Mouse (Mus musculus) embryonic facial prominence, embryonic 12.5 days (tissue): ENCODE measurements around the gene Ubqln1. TPM values are rescaled to one million over a fixed set of nuclear protein-coding genes. Genes with fewer than 3 reads are reported as not detected.

Source experiments
- ATAC-seq: fragments of 200-750 bp; cut with Nextera tagmentation; 2 replicates; pipeline ENCODE4 v1.8.0; 2017; ENCODE audit not compliant: insufficient number of reproducible peaks, insufficient read depth, low FRiP score, low TSS enrichment
- H3K27ac ChIP-seq: fragments of 300-500 bp; sonication (generic); 2 replicates; pipeline ENCODE4 v1.5.1; 2016; ENCODE audit warnings: mild to moderate bottlenecking
- H3K27me3 ChIP-seq: fragments of 300-500 bp; sonication (generic); 2 replicates; pipeline ENCODE4 v1.6.1; 2016; ENCODE audit warnings: mild to moderate bottlenecking, moderate library complexity
- H3K36me3 ChIP-seq: fragments of 300-500 bp; sonication (generic); 2 replicates; pipeline ENCODE4 v1.6.1; 2016; ENCODE audit warnings: mild to moderate bottlenecking
- H3K4me1 ChIP-seq: fragments of 300-500 bp; sonication (generic); 2 replicates; pipeline ENCODE4 v1.6.1; 2016
- H3K4me2 ChIP-seq: fragments of 300-500 bp; sonication (generic); replicated peaks from 2 replicates; pipeline ENCODE4 v1.6.1; 2016; ENCODE audit warnings: mild to moderate bottlenecking, moderate library complexity
- H3K4me3 ChIP-seq: fragments of 300-500 bp; sonication (generic); 2 replicates; pipeline ENCODE4 v1.5.1; 2016; ENCODE audit warnings: mild to moderate bottlenecking
- H3K9ac ChIP-seq: fragments of 300-500 bp; sonication (generic); 2 replicates; pipeline ENCODE4 v1.6.1; 2016; ENCODE audit warnings: mild to moderate bottlenecking, moderate library complexity
- H3K9me3 ChIP-seq: fragments of 300-500 bp; sonication (generic); 2 replicates; pipeline ENCODE4 v1.6.1; 2016; ENCODE audit warnings: mild to moderate bottlenecking, moderate library complexity
- WGBS: fragments of 180-500 bp; shearing (Covaris S2); methylation state at CpG from one replicate; pipeline ENCODE4 v1.1.7; 2016; 5-methylcytosine and 5-hydroxymethylcytosine counted together
- polyA plus RNA-seq: library from polyadenylated mRNA; unstranded; fragments of >200 nt; fragmentation: Nextera tagmentation; extraction: Ambion mirVana; gene quantifications from 2 replicates; pipeline ENCODE4 v1.2.1, GENCODE M21; 2016

Ubqln1 gene
- polyA plus RNA-seq, 1 experiment from 2014 or later, result 132 TPM

DNA sequence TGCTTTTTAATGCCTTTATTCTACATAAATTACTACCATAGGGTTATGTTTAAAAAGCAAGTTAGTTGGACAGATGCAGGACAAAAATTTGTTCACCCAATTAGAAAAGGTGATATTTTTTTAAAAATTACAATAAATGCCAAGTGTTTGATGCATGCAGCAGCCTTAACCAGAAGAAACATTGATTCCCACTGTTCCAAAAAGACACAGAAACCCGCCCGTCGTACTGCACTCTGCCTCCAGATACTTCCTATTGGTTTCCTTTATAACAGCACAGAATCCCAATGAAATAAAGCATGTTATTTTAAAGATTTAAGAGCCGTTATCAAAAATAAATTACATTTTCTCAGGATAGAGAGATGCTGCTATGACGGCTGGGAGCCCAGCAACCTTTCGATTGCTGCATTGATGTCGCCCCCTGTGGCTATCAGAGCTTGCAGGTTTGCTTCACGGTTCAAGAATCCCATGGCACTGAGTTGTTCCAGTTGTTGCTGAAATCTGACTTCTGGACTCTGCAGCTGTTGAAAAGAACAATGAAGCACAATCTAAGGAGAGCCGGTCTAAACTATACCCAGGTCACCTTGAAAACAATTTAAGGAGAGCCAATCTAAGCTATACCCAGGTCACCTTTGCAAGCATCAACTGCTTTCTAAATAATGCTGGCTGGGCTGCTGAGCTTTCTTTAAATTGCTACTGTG is 37.8 kb downstream of the Ubqln1 start:
- Histone ChIP-seq H3K27me3 (no peaks in the 10 kb centered on the region), H3K27ac (no peak overlapping the region), H3K9me3 (no peaks in the 10 kb centered on the region), H3K36me3 (peaks cover 71% of the 10 kb centered on the region), H3K4me3 (no peak overlapping the region), H3K9ac (no peak overlapping the region), H3K4me2 (no peak overlapping the region), H3K4me1 (no peaks in the 10 kb centered on the region)
- ATAC-seq, result no peak
- WGBS, result 90% methylated on average over 9 of the region's 9 CpGs

DNA sequence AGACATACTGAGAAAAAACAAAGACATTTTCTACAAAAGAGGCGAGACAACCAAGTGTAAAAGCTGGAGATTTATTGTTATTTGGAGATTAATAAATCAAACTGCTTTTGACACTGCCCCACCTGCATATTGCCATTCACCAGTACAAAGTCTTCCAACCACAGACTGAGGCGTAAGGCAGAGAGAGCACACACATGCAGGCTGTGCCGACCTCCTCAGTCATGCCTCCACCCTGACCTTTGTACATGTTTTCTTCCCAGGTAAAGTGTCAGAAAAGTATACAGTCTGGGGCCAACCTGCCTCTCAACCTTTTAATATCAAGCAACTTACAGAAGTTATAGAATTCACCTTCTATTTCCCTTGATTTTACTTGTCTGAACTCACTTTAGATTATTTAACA is 39.3 kb downstream of the Ubqln1 start:
- Histone ChIP-seq H3K9ac (no peak overlapping the region), H3K9me3 (no peaks in the 10 kb centered on the region), H3K4me1 (no peaks in the 10 kb centered on the region), H3K27ac (no peak overlapping the region), H3K36me3 (peaks cover 70% of the 10 kb centered on the region), H3K4me3 (no peak overlapping the region), H3K4me2 (no peak overlapping the region), H3K27me3 (no peaks in the 10 kb centered on the region)
- WGBS, result 91% methylated on average over 3 of the region's 3 CpGs
- no peak for ATAC-seq

DNA sequence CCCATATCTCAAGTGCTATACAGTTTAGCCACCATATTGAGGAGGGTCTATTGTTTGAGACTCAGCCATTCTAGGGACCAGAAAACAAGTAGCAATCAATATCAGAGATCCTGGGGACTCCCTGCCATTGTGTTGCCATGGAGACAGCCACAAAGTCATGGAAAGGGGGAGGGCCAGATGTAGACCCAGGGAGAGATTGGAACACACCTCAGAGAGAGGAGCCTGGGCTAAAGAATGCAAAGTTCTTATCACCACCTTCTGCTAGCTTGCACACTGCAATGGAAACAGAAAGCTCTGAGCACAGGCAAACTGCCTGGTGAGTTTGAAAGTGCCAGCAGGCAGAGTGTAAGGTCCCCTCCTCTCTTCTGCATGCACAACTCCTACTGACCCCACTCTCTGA is 47.3 kb downstream of the Ubqln1 start:
- no peaks in the 10 kb centered on the region for H3K4me1 ChIP-seq
- H3K4me3 ChIP-seq, result no peak overlapping the region
- peaks cover 24% of the 10 kb centered on the region for H3K36me3 ChIP-seq
- no peak overlapping the region for H3K27ac ChIP-seq
- no peaks in the 10 kb centered on the region for H3K27me3 ChIP-seq
- H3K9me3 ChIP-seq, result no peaks in the 10 kb centered on the region
- no peak for ATAC-seq
- H3K4me2 ChIP-seq, result no peak overlapping the region
- H3K9ac ChIP-seq, result no peak overlapping the region

DNA sequence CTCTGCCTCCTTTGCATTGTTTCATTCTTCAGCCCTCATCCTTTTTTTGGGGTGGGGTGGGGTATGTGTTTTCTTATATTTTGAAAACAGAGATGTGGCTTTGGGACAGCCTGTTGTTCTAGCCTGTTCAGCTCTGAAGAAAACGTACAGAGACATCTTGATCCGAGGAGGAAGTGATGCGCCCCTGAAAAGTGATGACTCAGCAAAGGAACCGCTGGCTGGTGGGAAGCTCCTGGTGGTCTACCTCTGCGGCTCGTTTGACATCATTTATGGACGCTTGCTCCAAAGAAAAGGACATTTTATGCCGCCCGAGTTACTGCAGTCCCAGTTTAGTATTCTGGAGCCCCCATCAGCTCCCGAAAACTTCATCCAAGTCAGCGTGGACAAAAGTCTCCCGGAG is 52.1 kb downstream of the Ubqln1 start:
- H3K9ac ChIP-seq, result no peak overlapping the region
- H3K36me3 ChIP-seq, result peaks cover 42% of the 10 kb centered on the region
- no peak overlapping the region for H3K4me2 ChIP-seq
- H3K4me1 ChIP-seq, result peaks cover 2% of the 10 kb centered on the region; the same call in 1 of the 2 replicates
- no peak overlapping the region for H3K4me3 ChIP-seq
- peaks cover 6% of the 10 kb centered on the region; the same call in 1 of the 2 replicates for H3K9me3 ChIP-seq
- 92% methylated on average over 12 of the region's 12 CpGs for WGBS
- no peak for ATAC-seq
- no peaks in the 10 kb centered on the region for H3K27me3 ChIP-seq
- no peak overlapping the region for H3K27ac ChIP-seq

DNA sequence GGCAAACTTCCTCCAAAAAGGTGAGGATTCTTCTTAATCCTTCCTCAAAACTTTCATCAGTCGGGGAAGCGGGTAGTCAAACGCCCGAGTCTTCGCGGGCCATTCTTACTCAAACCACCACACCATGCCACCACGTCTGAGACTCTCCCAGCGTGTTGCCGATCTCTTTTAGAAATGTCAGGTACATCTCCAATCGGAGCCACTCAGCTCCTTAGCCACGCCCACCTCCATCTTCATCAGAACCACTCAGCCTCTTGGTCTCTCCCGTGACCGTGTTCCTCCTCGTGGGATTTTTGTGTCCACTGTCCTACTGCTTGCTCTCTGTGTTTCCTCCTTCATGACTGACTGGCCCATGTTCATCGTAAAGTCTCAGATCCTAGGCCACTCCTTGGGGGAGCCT is 54.7 kb downstream of the Ubqln1 start:
- Histone ChIP-seq H3K27ac (no peak overlapping the region), H3K27me3 (no peaks in the 10 kb centered on the region), H3K9ac (no peak overlapping the region), H3K4me3 (no peak overlapping the region), H3K9me3 (peaks cover 6% of the 10 kb centered on the region; the same call in 1 of the 2 replicates), H3K4me2 (no peak overlapping the region), H3K36me3 (peaks cover 41% of the 10 kb centered on the region), H3K4me1 (peaks cover 11% of the 10 kb centered on the region; the same call in 1 of the 2 replicates)
- 94% methylated on average over 15 of the region's 15 CpGs for WGBS
- ATAC-seq, result no peak

DNA sequence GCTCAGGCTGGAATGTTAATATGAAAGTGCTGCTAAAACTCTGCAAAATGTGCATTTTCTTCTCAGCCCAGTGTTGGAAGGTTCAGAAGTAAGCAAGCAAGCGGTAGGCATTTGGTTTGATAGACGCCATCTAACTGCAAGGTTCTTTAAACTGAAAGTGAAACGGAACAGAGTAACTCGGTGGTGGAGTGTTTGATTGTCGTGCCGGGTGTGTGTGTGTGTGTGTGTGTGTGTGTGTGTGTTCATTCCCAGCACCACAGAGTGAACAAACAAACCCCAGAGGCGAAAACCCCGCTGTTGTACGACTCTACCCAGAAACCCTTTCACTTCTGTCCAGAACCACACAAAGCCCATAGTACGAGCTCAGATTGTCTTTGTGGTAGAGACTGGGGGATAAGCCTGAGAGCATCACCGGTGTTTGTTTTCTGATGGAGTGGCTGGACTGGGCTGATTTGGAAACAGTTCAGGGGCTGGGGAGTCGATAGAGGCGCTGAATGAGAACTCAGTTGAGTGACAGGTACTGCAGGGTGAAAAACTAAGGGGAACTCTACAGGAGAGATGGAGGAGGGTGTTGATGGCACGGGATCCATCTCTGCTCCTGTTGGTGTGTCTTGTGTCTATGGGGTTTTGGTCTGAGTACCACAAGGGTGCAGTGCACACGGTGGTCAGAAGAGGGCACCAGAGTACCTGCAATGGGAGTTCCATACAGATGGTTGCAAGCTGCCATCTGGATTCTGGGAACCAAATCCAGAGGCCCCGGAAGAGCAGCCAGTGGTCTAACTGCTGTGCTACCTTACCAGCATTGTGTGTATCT is 57.1 kb downstream of the Ubqln1 start:
- H3K9me3 ChIP-seq, result peaks cover 6% of the 10 kb centered on the region; the same call in 1 of the 2 replicates
- 12% methylated on average over 16 of the region's 16 CpGs for WGBS
- peak overlapping the region; percentile 66 for H3K4me3 ChIP-seq
- H3K36me3 ChIP-seq, result peaks cover 30% of the 10 kb centered on the region
- peak overlapping the region; percentile 87 for H3K4me2 ChIP-seq
- H3K27me3 ChIP-seq, result no peaks in the 10 kb centered on the region
- H3K4me1 ChIP-seq, result peaks cover 11% of the 10 kb centered on the region; the same call in 1 of the 2 replicates
- ATAC-seq, result 0 out of 2 replicates have a peak, but pooled peaks have one; percentile 57
- H3K27ac ChIP-seq, result peak overlapping the region; percentile 57; the same call in 1 of the 2 replicates
- peak overlapping the region; percentile 70 for H3K9ac ChIP-seq

DNA sequence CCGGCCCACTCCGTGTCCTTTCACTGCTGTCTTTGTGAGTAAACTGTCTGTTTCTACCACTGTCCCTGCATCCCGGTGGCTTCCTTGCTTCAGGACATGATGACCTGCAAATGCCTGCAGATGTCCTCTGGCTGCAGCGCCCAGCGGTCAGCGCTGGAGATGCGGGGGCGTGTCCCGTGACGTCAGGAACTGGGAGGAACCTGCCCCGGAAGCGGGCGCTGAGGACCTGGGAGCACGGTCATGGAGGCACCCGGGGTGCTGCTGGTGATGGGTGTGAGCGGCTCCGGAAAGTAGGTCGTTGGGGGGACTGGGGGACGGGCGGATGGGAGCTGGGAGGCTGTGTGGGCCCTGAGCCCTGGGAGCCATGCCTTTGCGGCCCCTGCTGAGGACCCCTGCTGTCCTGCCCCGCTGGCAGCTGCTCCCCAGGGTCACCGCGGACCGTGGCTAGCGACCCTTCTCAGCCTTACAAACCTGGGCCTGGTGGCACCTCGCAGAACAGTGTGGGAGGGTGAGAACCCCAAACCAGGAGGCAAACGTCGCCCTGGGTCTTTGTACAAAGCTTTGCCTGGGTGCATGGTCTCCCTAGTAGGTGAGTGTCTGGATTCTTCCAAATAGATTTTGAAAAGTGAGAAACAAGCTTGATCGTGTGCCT is 57.9 kb downstream of the Ubqln1 start, which contains the start of gene Idnk:
Idnk (plus strand) TSS at position 203 of the 652 bp plus-strand sequence.
- peak; percentile 76 for ATAC-seq

DNA sequence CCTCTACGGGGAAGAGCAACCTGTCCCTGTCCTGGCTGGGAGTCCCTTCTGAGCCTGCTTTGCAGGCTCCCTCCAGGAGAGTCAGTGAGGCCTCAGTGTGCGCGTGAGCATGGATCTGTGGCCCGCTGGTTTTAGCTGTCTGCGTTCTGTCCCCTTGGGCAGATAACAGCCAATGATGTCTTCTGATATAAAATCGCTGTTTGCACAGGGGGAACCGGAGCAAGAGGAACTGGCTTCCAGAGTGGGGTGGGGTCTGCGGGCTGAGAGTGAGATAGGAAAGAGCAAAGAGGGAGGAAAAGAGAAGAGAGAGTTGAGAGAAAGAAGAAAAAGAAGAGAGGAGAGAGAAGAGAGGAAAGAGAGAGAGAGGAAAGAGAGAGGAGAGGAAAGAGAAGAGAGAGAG is 58.4 kb downstream of the Ubqln1 start:
- ATAC-seq, result no peak
- no peak overlapping the region for H3K27ac ChIP-seq

More for the DNA sequence above, 57.9 kb downstream of the Ubqln1 start, which contains the start of gene Idnk:
- Histone ChIP-seq H3K9me3 (peaks cover 6% of the 10 kb centered on the region; the same call in 1 of the 2 replicates), H3K27ac (peak within 1 kb of the TSS; percentile 57; the same call in 1 of the 2 replicates), H3K4me3 (peak within 1 kb of the TSS; percentile 66), H3K4me1 (peaks cover 11% of the 10 kb centered on the region; the same call in 1 of the 2 replicates), H3K27me3 (no peaks in the 10 kb centered on the region), H3K9ac (peak within 1 kb of the TSS; percentile 70), H3K36me3 (peaks cover 26% of the 10 kb centered on the region), H3K4me2 (peak within 1 kb of the TSS; percentile 87)
- under 1% methylated on average over 30 of the region's 30 CpGs for WGBS

DNA sequence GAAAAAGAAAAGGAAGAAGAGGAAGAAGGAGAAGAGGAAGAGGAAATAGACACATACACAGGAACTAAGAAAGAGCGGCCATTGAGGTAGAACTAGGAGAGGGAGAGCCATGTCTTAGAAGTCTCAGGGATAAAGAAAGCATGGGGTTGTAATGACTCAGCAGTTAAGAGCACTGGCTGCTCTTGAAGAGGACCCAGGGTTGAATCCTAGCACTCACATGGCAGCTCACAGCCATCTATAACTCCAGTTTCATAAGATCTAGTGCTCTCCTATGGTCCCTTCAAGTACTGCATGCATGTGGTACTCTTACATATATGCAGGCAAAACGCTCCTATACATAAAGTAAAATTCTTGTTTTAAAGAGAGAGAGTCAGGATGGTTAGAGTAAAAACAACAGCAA is 59.4 kb downstream of the Ubqln1 start:
- H3K4me2 ChIP-seq, result no peak overlapping the region
- ATAC-seq, result no peak
- H3K4me1 ChIP-seq, result peaks cover 11% of the 10 kb centered on the region; the same call in 1 of the 2 replicates
- 85% methylated on average over 2 of the region's 2 CpGs for WGBS
- H3K9me3 ChIP-seq, result no peaks in the 10 kb centered on the region
- H3K27me3 ChIP-seq, result no peaks in the 10 kb centered on the region
- no peak overlapping the region for H3K27ac ChIP-seq
- no peak overlapping the region for H3K4me3 ChIP-seq
- no peak overlapping the region for H3K9ac ChIP-seq
- H3K36me3 ChIP-seq, result peaks cover 16% of the 10 kb centered on the region

More for the DNA sequence above, 58.4 kb downstream of the Ubqln1 start:
- Histone ChIP-seq H3K36me3 (peaks cover 24% of the 10 kb centered on the region), H3K4me3 (peak overlapping the region; percentile 66), H3K9me3 (peaks cover 6% of the 10 kb centered on the region; the same call in 1 of the 2 replicates), H3K9ac (peak overlapping the region; percentile 70), H3K4me1 (peaks cover 11% of the 10 kb centered on the region; the same call in 1 of the 2 replicates), H3K4me2 (peak overlapping the region; percentile 87), H3K27me3 (no peaks in the 10 kb centered on the region)
- 21% methylated on average over 8 of the region's 8 CpGs for WGBS

DNA sequence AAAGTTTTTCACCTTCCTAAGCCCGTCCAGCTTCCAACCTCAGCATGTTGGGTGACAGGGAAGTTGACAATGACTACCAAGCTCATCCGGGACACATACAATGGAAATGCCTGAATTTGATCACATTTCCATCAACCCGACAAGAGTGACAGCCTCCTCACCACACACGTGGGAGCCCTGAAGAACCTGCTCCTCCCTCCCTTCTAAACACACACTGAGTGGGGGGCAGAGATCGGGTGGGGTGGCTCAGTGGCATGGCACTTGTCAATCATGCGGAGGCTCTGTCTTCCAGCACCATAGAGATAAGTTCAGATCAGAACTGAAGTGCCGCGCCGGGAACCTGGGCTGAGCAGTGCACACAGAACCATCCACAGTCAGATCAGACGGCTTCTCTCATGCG is 65.0 kb downstream of the Ubqln1 start:
- H3K4me2 ChIP-seq, result no peak overlapping the region
- H3K9me3 ChIP-seq, result no peaks in the 10 kb centered on the region
- no peak overlapping the region for H3K9ac ChIP-seq
- ATAC-seq, result no peak
- H3K27me3 ChIP-seq, result no peaks in the 10 kb centered on the region
- H3K27ac ChIP-seq, result no peak overlapping the region
- no peaks in the 10 kb centered on the region for H3K36me3 ChIP-seq
- no peak overlapping the region for H3K4me3 ChIP-seq
- no peaks in the 10 kb centered on the region for H3K4me1 ChIP-seq
- WGBS, result 77% methylated on average over 11 of the region's 11 CpGs

DNA sequence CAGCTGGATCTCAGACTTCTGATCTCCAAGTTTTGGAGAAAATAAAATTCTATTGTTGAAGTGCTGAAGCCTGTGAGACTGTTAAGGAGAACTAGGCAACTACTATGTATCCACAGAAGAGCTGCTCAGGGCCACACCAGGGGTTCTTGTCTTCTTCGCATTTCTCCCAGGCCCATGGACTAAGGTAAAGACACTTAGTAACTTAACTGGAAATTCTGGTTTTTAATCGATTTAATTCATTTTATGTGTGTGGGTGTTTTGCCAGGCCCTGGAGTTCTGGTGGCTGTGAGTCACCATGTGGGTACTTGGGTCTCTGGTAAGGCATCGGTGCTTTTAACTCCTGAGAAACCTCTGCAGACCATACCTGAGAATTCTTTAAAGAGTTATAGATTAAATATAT is 65.8 kb downstream of the Ubqln1 start:
- no peaks in the 10 kb centered on the region for H3K9me3 ChIP-seq
- 89% methylated on average over 3 of the region's 3 CpGs for WGBS
- H3K4me2 ChIP-seq, result no peak overlapping the region
- no peaks in the 10 kb centered on the region for H3K4me1 ChIP-seq
- H3K27ac ChIP-seq, result no peak overlapping the region
- H3K27me3 ChIP-seq, result no peaks in the 10 kb centered on the region
- ATAC-seq, result no peak
- no peak overlapping the region for H3K9ac ChIP-seq
- H3K36me3 ChIP-seq, result no peaks in the 10 kb centered on the region
- H3K4me3 ChIP-seq, result no peak overlapping the region
